In the genomic region with DNA sequence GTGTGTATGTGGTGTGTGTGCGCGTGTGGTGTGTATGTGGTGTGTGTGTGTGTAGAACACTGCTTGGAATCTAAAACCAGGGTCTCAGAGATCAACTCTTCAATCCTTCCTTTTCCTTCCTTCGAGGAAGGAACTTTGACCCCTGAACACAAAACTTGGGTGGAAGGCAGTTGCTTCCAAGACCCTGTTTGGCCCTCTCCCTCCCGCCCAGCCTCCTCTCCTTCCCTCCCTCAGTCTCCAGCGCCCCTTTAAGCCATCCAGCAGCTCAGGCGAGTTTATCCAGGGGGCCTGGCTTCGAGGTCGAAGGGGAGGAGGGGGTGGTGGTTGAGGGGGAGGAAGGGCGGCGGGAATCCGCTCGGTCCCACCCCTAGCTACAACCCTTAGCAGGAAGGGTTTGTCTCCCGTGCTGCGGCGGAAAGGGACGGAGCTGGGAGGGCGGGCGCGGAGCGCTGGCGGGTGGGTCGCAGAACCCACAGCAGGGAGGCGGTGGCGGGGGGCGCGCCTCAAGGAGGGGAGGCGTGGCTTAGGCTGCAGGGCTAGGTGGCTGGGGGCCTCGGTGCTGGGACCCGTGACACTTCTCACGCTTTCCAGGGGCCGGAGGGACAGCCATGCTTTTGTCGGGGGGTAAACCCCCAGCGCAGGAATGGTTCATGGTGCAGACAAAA, we compare ENCODE assay signal across 9 mouse cellular contexts. TPM values are rescaled to one million over a fixed set of nuclear protein-coding genes. Genes with fewer than 3 reads are reported as not detected.
DNase-seq lines count a peak whose midpoint lies in the region; ATAC-seq and TF ChIP-seq lines count a peak whose summit lies in the region.
"Had no signal": no experiment of that assay in that cellular context is flagged by ENCODE, and none has a peak within 500 bp of the region (broad histone marks: within the 10 kb centered on the region; RNA-seq: fewer than 3 reads in every experiment).

A gene (plus strand): TSS at position 390 of the 665 bp plus-strand sequence.

- DNase-seq in cerebellum, postnatal 4 days (ENCODE audit: low spot score in 2 of 2) = peak; percentile 47 to 56
- DNase-seq in cerebellum, adult 9-11 months = no peak
- peak; percentile 80 for DNase-seq in gastrocnemius, adult 2 months
- DNase-seq in hindbrain, embryonic 14.5 days (ENCODE audit: low spot score) = peak; percentile 70
- no peak for DNase-seq in liver, embryonic 13.5 days
- DNase-seq in thymus, postnatal 14 days = peak; percentile 87

- TF ChIP-seq CTCF in bone marrow, adult 2 months (IDR thresholded peaks at IDR 0.05; ENCODE audit: control insufficient read depth, insufficient read depth, low read length) = no peak
- no peak for TF ChIP-seq CTCF in gastrocnemius, adult 2 months (IDR thresholded peaks at IDR 0.05)

- TF ChIP-seq POLR2A in bone marrow, adult 2 months (IDR thresholded peaks at IDR 0.05; ENCODE audit: borderline replicate concordance, control insufficient read depth, low read depth, low read length) = peak; percentile 14; the same call in 1 of the 2 replicates
- TF ChIP-seq POLR2A in myocyte (IDR thresholded peaks at IDR 0.05; ENCODE audit: insufficient read length, low read depth) = no peak

- H3K9ac ChIP-seq in hindbrain, embryonic 14.5 days = peak within 1 kb of the TSS; percentile 88
- peak within 1 kb of the TSS; percentile 66 for H3K9ac ChIP-seq in liver, embryonic 13.5 days

- peak within 1 kb of the TSS; percentile 58 for H3K4me3 ChIP-seq in bone marrow, adult 2 months (replicated peaks; ENCODE audit: control insufficient read depth, low read depth, low read length)
- peak within 1 kb of the TSS; percentile 86 for H3K4me3 ChIP-seq in gastrocnemius, adult 2 months
- peak within 1 kb of the TSS; percentile 68 for H3K4me3 ChIP-seq in hindbrain, embryonic 14.5 days (replicated peaks; ENCODE audit: low read length)
- peak within 1 kb of the TSS; percentile 61 for H3K4me3 ChIP-seq in liver, embryonic 13.5 days (replicated peaks)
- H3K4me3 ChIP-seq in myocyte = no peak within 1 kb of the TSS

- 7% methylated on average over 32 of the region's 33 CpGs for WGBS in bone marrow, adult 2 months
- WGBS in hindbrain, embryonic 14.5 days = under 1% methylated on average over 31 of the region's 33 CpGs
- WGBS in liver, embryonic 13.5 days (ENCODE audit: insufficient replicate concordance) = 2% methylated on average over 31 of the region's 33 CpGs

- H3K79me2 ChIP-seq in myocyte (ENCODE audit: control insufficient read depth, insufficient read depth) = no peaks in the 10 kb centered on the region

- no peaks in the 10 kb centered on the region for H3K9me3 ChIP-seq in hindbrain, embryonic 14.5 days (ENCODE audit: control insufficient read depth, low read length)
- H3K9me3 ChIP-seq in liver, embryonic 13.5 days (replicated peaks) = no peaks in the 10 kb centered on the region

- ATAC-seq in hindbrain, embryonic 14.5 days (ENCODE audit: low FRiP score) = peak; percentile 82
- peak; percentile 69 for ATAC-seq in liver, embryonic 13.5 days (ENCODE audit: low read depth)

- peaks cover 1% of the 10 kb centered on the region; the same call in 1 of the 2 replicates for H3K4me1 ChIP-seq in bone marrow, adult 2 months (ENCODE audit: control insufficient read depth, insufficient read depth, low read length)
- peaks cover 48% of the 10 kb centered on the region for H3K4me1 ChIP-seq in hindbrain, embryonic 14.5 days (replicated peaks; ENCODE audit: control insufficient read depth, insufficient read depth, low read length)
- peaks cover 51% of the 10 kb centered on the region for H3K4me1 ChIP-seq in liver, embryonic 13.5 days (replicated peaks)

- no peak within 1 kb of the TSS for H3ac ChIP-seq in myocyte (ENCODE audit: control insufficient read depth, insufficient read length)

- H3K27ac ChIP-seq in bone marrow, adult 2 months (ENCODE audit: control insufficient read depth, insufficient read depth, low read depth, low read length, poor library complexity) = no peak within 1 kb of the TSS; the same call in 1 of the 2 replicates
- peak within 1 kb of the TSS; percentile 85 for H3K27ac ChIP-seq in gastrocnemius, adult 2 months
- peak within 1 kb of the TSS; percentile 86 for H3K27ac ChIP-seq in hindbrain, embryonic 14.5 days
- peak within 1 kb of the TSS; percentile 66 for H3K27ac ChIP-seq in liver, embryonic 13.5 days

- peak within 1 kb of the TSS; percentile 88 for H3K4me2 ChIP-seq in hindbrain, embryonic 14.5 days (replicated peaks)
- peak within 1 kb of the TSS; percentile 70 for H3K4me2 ChIP-seq in liver, embryonic 13.5 days
- H3K4me2 ChIP-seq in myocyte (ENCODE audit: low read depth) = peak within 1 kb of the TSS; percentile 30

- H3K27me3 ChIP-seq in hindbrain, embryonic 14.5 days (ENCODE audit: control insufficient read depth, insufficient read depth, low read length) = no peaks in the 10 kb centered on the region
- H3K27me3 ChIP-seq in liver, embryonic 13.5 days = peaks cover 15% of the 10 kb centered on the region
- H3K27me3 ChIP-seq in myocyte (ENCODE audit: control insufficient read depth, insufficient read depth, insufficient read length) = peaks cover 22% of the 10 kb centered on the region

- intact Hi-C loops in gastrocnemius, adult 2 months (cut with DNase I) = no loop called here

- no peaks in the 10 kb centered on the region for H3K36me3 ChIP-seq in hindbrain, embryonic 14.5 days (replicated peaks; ENCODE audit: control insufficient read depth, insufficient read depth)
- no peaks in the 10 kb centered on the region for H3K36me3 ChIP-seq in liver, embryonic 13.5 days
- H3K36me3 ChIP-seq in myocyte (ENCODE audit: control insufficient read depth, insufficient read depth) = no peaks in the 10 kb centered on the region

TF ChIP-seq in myocyte, 11 proteins besides CTCF, POLR2A, EP300 and RAD21:
- TF ChIP-seq E2F4 (IDR thresholded peaks at IDR 0.05; ENCODE audit: insufficient read depth) (no peak), MYOG (IDR thresholded peaks at IDR 0.05; ENCODE audit: control insufficient read depth in 1 of 3, insufficient read depth in 1 of 3, insufficient read length in 2 of 3, low read depth in 2 of 3) (no peak)

RNA-seq across cellular contexts. Expression of the gene that starts here (rescaled TPM):
- polyA plus RNA-seq in bone marrow, adult 2 months (2011; ENCODE audit: insufficient read depth, insufficient read length, low replicate concordance, missing spikeins) = 0.93 and 1.3 TPM in 2 replicates
- total RNA-seq in gastrocnemius, adult 2 months (2021) = 1 to 10 TPM; 1.6 to 2.0 TPM
- 10.8 and 11.7 TPM in 2 replicates for polyA plus RNA-seq in hindbrain, embryonic 14.5 days (2014; fragmentation: Nextera tagmentation; extraction: Ambion mirVana)
- polyA plus RNA-seq in liver, embryonic 13.5 days (2015; fragmentation: Nextera tagmentation; extraction: Ambion mirVana) = 2.2 and 3.1 TPM in 2 replicates
- polyA plus RNA-seq in myocyte (2012; fragmentation: generic; extraction: Trizol) = 0.12 TPM
- total RNA-seq: MEL had no signal

Comparison
In these comparisons a context has a peak if more than half of its experiments do, and no peak if none do; other contexts are left out.
1. DNase-seq: peak in cerebellum, postnatal 4 days (2 of 2), gastrocnemius, adult 2 months (single experiment), hindbrain, embryonic 14.5 days (single experiment) and thymus, postnatal 14 days (single experiment); none in cerebellum, adult 9-11 months (single experiment) and liver, embryonic 13.5 days (single experiment).
2. H3K4me2 ChIP-seq: peak in every context shown above with its lines; median percentile 88 in hindbrain, embryonic 14.5 days; 70 in liver, embryonic 13.5 days; 30 in myocyte.